Mouse (Mus musculus): ENCODE results near the gene Rabgef1.

GRCm38 (mm10) chr5:130239856-130240255 lies 68.3 kb downstream of the Rabgef1 start:
- TF ChIP-seq CTCF (conservative IDR thresholded peaks at IDR 0.05; ENCODE audit: low read length) (no peak), NANOG (IDR thresholded peaks at IDR 0.05; ENCODE audit: borderline replicate concordance, low read length) (no peak)
